Mouse (Mus musculus) erythroid progenitor cell, adult 5-6 weeks (primary cell): ENCODE measurements at regions not wholly inside any gene's neighbourhood (a gene's known extent, or its start where the extent isn't known, plus 50 kb on each side); places are given as distances from the start of the nearest gene placed in this dataset.

Experiments used
- ATAC-seq: replicated peaks from 2 replicates; pipeline ENCODE4 v1.8.0; 2016; ENCODE audit warnings: moderate number of reproducible peaks, mild to moderate bottlenecking, moderate TSS enrichment, inconsistent platforms; ENCODE audit not compliant: poor library complexity, low FRiP score, severe bottlenecking

GRCm38 (mm10) chr3:15186731-15187130, 145.4 kb downstream of the Gm9733 start:
- ATAC-seq: no peak

GRCm38 (mm10) chr3:15194362-15194761, 137.7 kb downstream of the Gm9733 start:
- no peak for ATAC-seq

GRCm38 (mm10) chr3:15196101-15196500, 136.0 kb downstream of the Gm9733 start:
- no peak for ATAC-seq

- no peak for ATAC-seq
Measured at GRCm38 (mm10) chr3:15198086-15198485, 134.0 kb downstream of the Gm9733 start.

GRCm38 (mm10) chr3:15200309-15200708, 131.8 kb downstream of the Gm9733 start:
- no peak for ATAC-seq

GRCm38 (mm10) chr3:15200990-15201389, 131.1 kb downstream of the Gm9733 start:
- ATAC-seq: no peak

GRCm38 (mm10) chr3:15202760-15203159, 129.3 kb downstream of the Gm9733 start:
- ATAC-seq: no peak

- ATAC-seq: no peak
Measured at GRCm38 (mm10) chr3:15205266-15206229, 126.6 kb downstream of the Gm9733 start.

- ATAC-seq: no peak
Measured at GRCm38 (mm10) chr3:15212357-15212756, 119.7 kb downstream of the Gm9733 start.

- ATAC-seq: no peak
Measured at GRCm38 (mm10) chr3:15217591-15217990, 114.5 kb downstream of the Gm9733 start.

GRCm38 (mm10) chr3:15219275-15219674, 112.8 kb downstream of the Gm9733 start:
- ATAC-seq: no peak

GRCm38 (mm10) chr3:15223266-15223665, 108.8 kb downstream of the Gm9733 start:
- no peak for ATAC-seq

GRCm38 (mm10) chr3:15224452-15224851, 107.7 kb downstream of the Gm9733 start:
- ATAC-seq: no peak

- ATAC-seq: no peak
Measured at GRCm38 (mm10) chr3:15228641-15229040, 103.5 kb downstream of the Gm9733 start.

GRCm38 (mm10) chr3:15230204-15230603, 101.9 kb downstream of the Gm9733 start:
- ATAC-seq: no peak

GRCm38 (mm10) chr3:15231433-15231832, 100.7 kb downstream of the Gm9733 start:
- no peak for ATAC-seq

- no peak for ATAC-seq
Measured at GRCm38 (mm10) chr3:15237817-15238432, 94.2 kb downstream of the Gm9733 start.

GRCm38 (mm10) chr3:15242388-15242787, 89.7 kb downstream of the Gm9733 start:
- no peak for ATAC-seq

- ATAC-seq: no peak
Measured at GRCm38 (mm10) chr3:15243584-15243983, 88.5 kb downstream of the Gm9733 start.

GRCm38 (mm10) chr3:15244999-15245398, 87.1 kb downstream of the Gm9733 start:
- ATAC-seq: no peak
